Mouse (Mus musculus) liver, postnatal 0 days (tissue): ENCODE measurements around the gene Il1rapl2.

Experiments used
- CTCF ChIP-seq: sonication (generic); IDR thresholded peaks from 2 replicates; pipeline ENCODE4 v1.5.1; 2016; ENCODE audit warnings: antibody characterized with exemption, low read depth
- EP300 ChIP-seq: IDR thresholded peaks from 2 replicates; pipeline ENCODE4 v1.6.1; 2016; ENCODE audit warnings: antibody characterized with exemption, low read depth, mild to moderate bottlenecking

GRCm38 (mm10) chrX:138505049-138505448, 934.6 kb downstream of the Il1rapl2 start:
- no peak for TF ChIP-seq CTCF
- TF ChIP-seq EP300 = no peak
